13 mouse cellular contexts compared by ENCODE assay signal in genomic region chr8:96151065-96151472, GRCm38 (mm10).
DNase-seq lines count a peak whose midpoint lies in the region; ATAC-seq lines count a peak whose summit lies in the region.
"Had no signal": no experiment of that assay in that cellular context is flagged by ENCODE, and none has a peak within 500 bp of the region (broad histone marks: within the 10 kb centered on the region; RNA-seq: fewer than 3 reads in every experiment).

No protein-coding gene starts in this region.

- no peaks in the 10 kb centered on the region for H3K9me3 ChIP-seq in heart, embryonic 11.5 days (replicated peaks; ENCODE audit: control insufficient read depth, low read length)
- no peaks in the 10 kb centered on the region for H3K9me3 ChIP-seq in hindbrain, embryonic 12.5 days (replicated peaks)
- H3K9me3 ChIP-seq: liver, embryonic 15.5 days; neural tube, embryonic 15.5 days had no signal

- intact Hi-C loops in left cerebral cortex, postnatal 14 days (cut with DNase I), result loop anchor here (5.0 kb wide), 2 partner anchors 104 to 174 kb away; no protein-coding TSS in a partner anchor

- H3K4me3 ChIP-seq in heart, embryonic 11.5 days (ENCODE audit: low read depth, low read length), result peak overlapping the region; percentile 19; the same call in 1 of the 2 replicates
- no peak overlapping the region for H3K4me3 ChIP-seq in hindbrain, embryonic 12.5 days
- H3K4me3 ChIP-seq: liver, embryonic 15.5 days; neural tube, embryonic 15.5 days had no signal

- no peak overlapping the region for H3K9ac ChIP-seq in heart, embryonic 11.5 days (ENCODE audit: low read depth, low read length)
- no peak overlapping the region for H3K9ac ChIP-seq in hindbrain, embryonic 12.5 days
- H3K9ac ChIP-seq: liver, embryonic 15.5 days; neural tube, embryonic 15.5 days had no signal

- peak; percentile 35; the same call in 1 of the 2 replicates for ATAC-seq in heart, embryonic 11.5 days (replicated peaks; ENCODE audit: insufficient number of reproducible peaks, low FRiP score, low TSS enrichment)
- ATAC-seq in hindbrain, embryonic 12.5 days (ENCODE audit: low FRiP score), result no peak
- ATAC-seq: midbrain, embryonic 16.5 days had no signal

- H3K36me3 ChIP-seq in heart, embryonic 11.5 days (ENCODE audit: control insufficient read depth, insufficient read depth, low read length), result no peaks in the 10 kb centered on the region
- no peaks in the 10 kb centered on the region for H3K36me3 ChIP-seq in hindbrain, embryonic 12.5 days
- H3K36me3 ChIP-seq: liver, embryonic 15.5 days; neural tube, embryonic 15.5 days had no signal

- no peaks in the 10 kb centered on the region for H3K4me1 ChIP-seq in heart, embryonic 11.5 days (ENCODE audit: control insufficient read depth, insufficient read depth, low read length)
- H3K4me1 ChIP-seq in hindbrain, embryonic 12.5 days, result no peaks in the 10 kb centered on the region
- H3K4me1 ChIP-seq: liver, embryonic 15.5 days; neural tube, embryonic 15.5 days had no signal

- H3K27me3 ChIP-seq in heart, embryonic 11.5 days (ENCODE audit: control insufficient read depth, insufficient read depth, low read length), result no peaks in the 10 kb centered on the region
- no peaks in the 10 kb centered on the region for H3K27me3 ChIP-seq in hindbrain, embryonic 12.5 days
- H3K27me3 ChIP-seq: liver, embryonic 15.5 days; neural tube, embryonic 15.5 days had no signal

- no peak overlapping the region for H3K27ac ChIP-seq in heart, embryonic 11.5 days (ENCODE audit: low read depth, low read length)
- H3K27ac ChIP-seq in hindbrain, embryonic 12.5 days, result no peak overlapping the region
- H3K27ac ChIP-seq: liver, embryonic 15.5 days; neural tube, embryonic 15.5 days had no signal

- H3K4me2 ChIP-seq in heart, embryonic 11.5 days, result peak overlapping the region; percentile 58
- H3K4me2 ChIP-seq in hindbrain, embryonic 12.5 days (replicated peaks), result no peak overlapping the region
- H3K4me2 ChIP-seq: liver, embryonic 15.5 days; neural tube, embryonic 15.5 days had no signal

- no peak for DNase-seq in heart, adult 9 months (ENCODE audit: low spot score in 2 of 2)
- peak; percentile 11 for DNase-seq in testis, postnatal 14 days (ENCODE audit: low spot score)
- no peak for DNase-seq in testis, postnatal 10 days (ENCODE audit: low spot score)
- DNase-seq in left cerebral cortex, postnatal 14 days (ENCODE audit: low spot score in 2 of 2), result peak; percentile 44 to 67
- no peak for DNase-seq in urinary bladder, postnatal 10 days (ENCODE audit: low spot score)
- DNase-seq in kidney, adult 18-20 months, result no peak
- DNase-seq: kidney, adult 2 months; lung, postnatal 4 days had no signal

- WGBS in heart, embryonic 11.5 days (ENCODE audit: insufficient replicate concordance), result 22% methylated on average over 16 of the region's 16 CpGs
- 85% methylated on average over 16 of the region's 16 CpGs for WGBS in hindbrain, embryonic 12.5 days

Comparison
In these comparisons a context has a peak if more than half of its experiments do, and no peak if none do; other contexts are left out.
1. DNase-seq: peak in testis, postnatal 14 days (single experiment) and left cerebral cortex, postnatal 14 days (2 of 2); none in heart, adult 9 months (0 of 2), testis, postnatal 10 days (single experiment), urinary bladder, postnatal 10 days (single experiment) and kidney, adult 18-20 months (single experiment).